Mouse (Mus musculus) hindbrain, embryonic 11.5 days (tissue): ENCODE measurements around the gene Nqo1. TPM values are rescaled to one million over a fixed set of nuclear protein-coding genes. Genes with fewer than 3 reads are reported as not detected.

ENCODE experiments used
- ATAC-seq: fragments of 200-750 bp; cut with Nextera tagmentation; 2 replicates; pipeline ENCODE4 v1.8.0; 2017; ENCODE audit warnings: mild to moderate bottlenecking, moderate TSS enrichment, moderate library complexity; ENCODE audit not compliant: low FRiP score
- DNase-seq: peaks from one replicate; pipeline ENCODE4 v3.0.0-alpha.2; 2015; ENCODE audit warnings: low spot score
- H3K27ac ChIP-seq: fragments of 300-500 bp; sonication (generic); 2 replicates; pipeline ENCODE4 v1.5.1; 2014; ENCODE audit warnings: mild to moderate bottlenecking, low read depth, low read length
- H3K27me3 ChIP-seq: fragments of 300-500 bp; sonication (generic); 2 replicates; pipeline ENCODE4 v1.6.1; 2014; ENCODE audit warnings: mild to moderate bottlenecking, low read length, moderate library complexity, mixed read lengths; ENCODE audit not compliant: control insufficient read depth, insufficient read depth
- H3K36me3 ChIP-seq: fragments of 300-500 bp; sonication (generic); 2 replicates; pipeline ENCODE4 v1.6.1; 2014; ENCODE audit warnings: mild to moderate bottlenecking, low read length, moderate library complexity, mixed read lengths; ENCODE audit not compliant: control insufficient read depth, insufficient read depth
- H3K4me1 ChIP-seq: fragments of 300-500 bp; sonication (generic); replicated peaks from 2 replicates; pipeline ENCODE4 v1.6.1; 2014; ENCODE audit warnings: low read length, mixed read lengths; ENCODE audit not compliant: control insufficient read depth, insufficient read depth
- H3K4me2 ChIP-seq: fragments of 300-500 bp; sonication (generic); replicated peaks from 2 replicates; pipeline ENCODE4 v1.6.1; 2014; ENCODE audit warnings: mild to moderate bottlenecking, low read depth, low read length
- H3K4me3 ChIP-seq: fragments of 300-500 bp; sonication (generic); 2 replicates; pipeline ENCODE4 v1.5.1; 2014; ENCODE audit warnings: low read depth, low read length
- H3K9ac ChIP-seq: fragments of 300-500 bp; sonication (generic); 2 replicates; pipeline ENCODE4 v1.6.1; 2014; ENCODE audit warnings: low read depth, low read length
- H3K9me3 ChIP-seq: fragments of 300-500 bp; sonication (generic); 2 replicates; pipeline ENCODE4 v1.6.1; 2016; ENCODE audit warnings: low read length; ENCODE audit not compliant: control insufficient read depth
- whole genome bisulfite sequencing: fragments of 180-500 bp; shearing (Covaris S2); extraction: QIAGEN DNeasy Blood & Tissue Kit; methylation state at CpG from one replicate; pipeline ENCODE4 v1.1.7; 2014; 5-methylcytosine and 5-hydroxymethylcytosine counted together
- polyA plus RNA-seq: library from polyadenylated mRNA; unstranded; fragments of >200 nt; fragmentation: Nextera tagmentation; extraction: Ambion mirVana; gene quantifications from 2 replicates; pipeline ENCODE4 v1.2.1, GENCODE M21; 2014

The Nqo1 gene
- polyA plus RNA-seq, 1 experiment from 2014 or later: 7.7 TPM

GRCm38 (mm10) chr8:107384651-107385050 lies 18.4 kb downstream of the Nqo1 start:
- 64% methylated on average over 5 of the region's 5 CpGs for WGBS
- H3K27me3 ChIP-seq: no peaks in the 10 kb centered on the region
- H3K9ac ChIP-seq: no peak overlapping the region
- H3K4me1 ChIP-seq: no peaks in the 10 kb centered on the region
- H3K4me3 ChIP-seq: no peak overlapping the region
- no peaks in the 10 kb centered on the region for H3K9me3 ChIP-seq
- no peaks in the 10 kb centered on the region for H3K36me3 ChIP-seq
- DNase-seq (no peak), ATAC-seq (no peak)
- no peak overlapping the region for H3K27ac ChIP-seq
- no peak overlapping the region for H3K4me2 ChIP-seq

- ATAC-seq (no peak), DNase-seq (no peak)
- Histone ChIP-seq H3K36me3 (no peaks in the 10 kb centered on the region), H3K27ac (no peak overlapping the region), H3K27me3 (no peaks in the 10 kb centered on the region), H3K9me3 (no peaks in the 10 kb centered on the region), H3K4me2 (no peak overlapping the region), H3K4me3 (no peak overlapping the region), H3K9ac (no peak overlapping the region), H3K4me1 (no peaks in the 10 kb centered on the region)
- 75% methylated on average over 4 of the region's 4 CpGs for WGBS
Measured at GRCm38 (mm10) chr8:107382898-107383297, 20.1 kb downstream of the Nqo1 start.

GRCm38 (mm10) chr8:107381666-107382065 lies 21.3 kb downstream of the Nqo1 start:
- Histone ChIP-seq H3K27ac (no peak overlapping the region), H3K4me3 (no peak overlapping the region), H3K9ac (no peak overlapping the region), H3K27me3 (no peaks in the 10 kb centered on the region), H3K36me3 (no peaks in the 10 kb centered on the region), H3K4me2 (no peak overlapping the region), H3K4me1 (no peaks in the 10 kb centered on the region), H3K9me3 (no peaks in the 10 kb centered on the region)
- no peak for ATAC-seq
- DNase-seq: no peak
- 97% methylated on average over 4 of the region's 4 CpGs for WGBS

- H3K27me3 ChIP-seq: no peaks in the 10 kb centered on the region
- DNase-seq (no peak), ATAC-seq (no peak)
- WGBS: 94% methylated on average over 8 of the region's 8 CpGs
- no peaks in the 10 kb centered on the region for H3K9me3 ChIP-seq
- H3K4me2 ChIP-seq: no peak overlapping the region
- no peak overlapping the region for H3K9ac ChIP-seq
- no peaks in the 10 kb centered on the region for H3K4me1 ChIP-seq
- H3K4me3 ChIP-seq: no peak overlapping the region
- no peak overlapping the region for H3K27ac ChIP-seq
- no peaks in the 10 kb centered on the region for H3K36me3 ChIP-seq
Measured at GRCm38 (mm10) chr8:107380734-107381133, 22.3 kb downstream of the Nqo1 start.

GRCm38 (mm10) chr8:107377346-107377745 lies 25.7 kb downstream of the Nqo1 start:
- Histone ChIP-seq H3K4me1 (no peaks in the 10 kb centered on the region), H3K27me3 (no peaks in the 10 kb centered on the region), H3K4me3 (no peak overlapping the region), H3K36me3 (no peaks in the 10 kb centered on the region), H3K9me3 (no peaks in the 10 kb centered on the region), H3K4me2 (no peak overlapping the region), H3K9ac (no peak overlapping the region), H3K27ac (no peak overlapping the region)
- WGBS: 93% methylated on average over 3 of the region's 3 CpGs
- DNase-seq (no peak), ATAC-seq (no peak)

- no peak for ATAC-seq
- H3K9ac ChIP-seq: no peak overlapping the region
- H3K9me3 ChIP-seq: no peaks in the 10 kb centered on the region
- DNase-seq: no peak
- no peak overlapping the region for H3K27ac ChIP-seq
- WGBS: 96% methylated on average over 4 of the region's 4 CpGs
- H3K4me1 ChIP-seq: no peaks in the 10 kb centered on the region
- H3K27me3 ChIP-seq: no peaks in the 10 kb centered on the region
- no peak overlapping the region for H3K4me3 ChIP-seq
- H3K4me2 ChIP-seq: no peak overlapping the region
- H3K36me3 ChIP-seq: peaks cover 9% of the 10 kb centered on the region; the same call in 1 of the 2 replicates
Measured at GRCm38 (mm10) chr8:107370311-107370710, 32.7 kb downstream of the Nqo1 start.

Other genes with a start within 250 kb of the Nqo1 start
- gene Nfat5, start 109.7 kb downstream of the Nqo1 start, polyA plus RNA-seq: 10.1 and 14.7 TPM in 2 replicates
- gene Nob1, start 21.8 kb upstream of the Nqo1 start, polyA plus RNA-seq: 78.9 and 80.3 TPM in 2 replicates
- gene Wwp2, start 33.2 kb upstream of the Nqo1 start, polyA plus RNA-seq: 61.2 and 69.5 TPM in 2 replicates
- gene Psmd7, start 185.3 kb upstream of the Nqo1 start, polyA plus RNA-seq: 321 and 323 TPM in 2 replicates